Mouse (Mus musculus) bone marrow, adult 2 months (tissue): ENCODE data around the gene Syt11.

Experiments used
- CTCF ChIP-seq: fragments of 200-500 bp; IDR thresholded peaks from 2 replicates; pipeline ENCODE4 v1.5.1; 2011; ENCODE audit warnings: low read length, control low read depth; ENCODE audit not compliant: control insufficient read depth, insufficient read depth
- POLR2A ChIP-seq: fragments of 200-500 bp; IDR thresholded peaks from 2 replicates; pipeline ENCODE4 v1.6.1; 2011; ENCODE audit warnings: low read depth, mild to moderate bottlenecking, control low read depth, low read length, borderline replicate concordance; ENCODE audit not compliant: control insufficient read depth

- no peak for TF ChIP-seq POLR2A
- TF ChIP-seq CTCF = no peak
These were observed 29.4 kb downstream of the Syt11 start for GRCm38 (mm10) chr3:88745534-88745933.
